Mouse (Mus musculus) right cerebral cortex, adult 18-20 months (tissue): ENCODE data around the gene Asb13.

Source experiments
- DNase-seq: peaks from one replicate; pipeline ENCODE4 v3.0.0; 2022; ENCODE audit warnings: mixed read lengths

The Asb13 gene

DNA sequence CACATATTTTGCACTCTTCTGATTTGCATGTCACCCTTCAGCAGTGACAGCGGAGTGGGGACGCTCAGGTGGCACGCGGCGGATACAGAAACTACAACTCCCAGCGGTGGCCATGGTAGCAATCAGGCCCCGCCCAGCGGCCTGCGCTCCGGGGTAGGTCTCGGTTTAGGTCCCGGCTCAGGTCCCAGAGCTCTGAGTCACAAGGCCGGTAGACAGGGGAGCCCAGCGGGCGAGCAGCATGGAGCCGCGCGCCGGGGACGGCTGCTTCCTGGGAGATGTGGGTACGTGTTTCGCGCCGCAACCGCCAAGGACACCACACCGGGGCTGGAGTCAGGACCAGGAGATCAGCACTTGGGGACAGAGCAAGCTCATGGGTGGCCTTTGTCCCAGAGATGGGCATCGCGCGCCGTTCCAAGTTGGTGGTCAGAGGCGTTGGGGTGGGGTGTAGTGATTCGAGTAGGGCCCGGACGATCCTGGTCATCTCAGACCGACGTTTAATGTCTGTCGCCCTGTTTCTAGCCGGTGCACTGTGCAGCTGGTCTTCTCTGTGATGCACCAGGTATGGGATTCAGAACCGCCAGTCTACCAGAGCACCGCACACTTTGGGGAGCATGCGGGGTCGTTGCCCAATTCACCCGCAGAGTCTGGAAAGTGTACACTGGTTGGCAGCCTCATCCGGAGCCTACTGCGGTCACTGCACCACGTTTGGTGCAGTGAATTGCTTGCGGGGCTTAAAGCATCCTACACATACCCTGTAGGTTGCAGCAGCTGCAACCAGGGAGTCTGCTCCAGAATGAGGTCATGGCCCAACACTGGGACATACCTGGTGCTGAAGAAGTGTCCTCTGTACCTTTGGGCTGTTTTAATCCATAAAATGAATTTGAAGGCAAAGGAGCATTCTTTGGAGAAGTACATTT, at the start of gene Asb13:
Gene Asb13, plus strand, starts transcription at position 138 of the 917 bp plus-strand sequence.
- peak; percentile 92 for DNase-seq

DNA sequence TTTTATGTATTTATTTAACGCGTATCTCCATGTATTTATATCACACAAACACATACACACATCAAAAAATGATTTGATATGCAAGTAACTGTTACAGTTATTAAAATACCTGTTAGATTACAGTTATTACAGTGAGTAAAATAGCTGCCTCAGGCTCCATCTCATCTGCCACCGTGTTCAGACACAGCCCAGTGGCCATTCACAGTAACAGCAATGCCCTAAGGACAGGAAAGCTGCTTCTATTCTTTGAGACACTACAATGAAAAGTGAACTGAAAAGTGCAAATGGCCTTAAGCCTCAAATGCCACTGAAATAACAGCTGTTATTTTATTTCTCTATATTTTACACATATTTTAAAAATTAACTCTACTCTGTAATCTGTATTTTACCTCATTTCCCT, 43.0 kb upstream of the Asb13 start:
- DNase-seq = no peak

DNA sequence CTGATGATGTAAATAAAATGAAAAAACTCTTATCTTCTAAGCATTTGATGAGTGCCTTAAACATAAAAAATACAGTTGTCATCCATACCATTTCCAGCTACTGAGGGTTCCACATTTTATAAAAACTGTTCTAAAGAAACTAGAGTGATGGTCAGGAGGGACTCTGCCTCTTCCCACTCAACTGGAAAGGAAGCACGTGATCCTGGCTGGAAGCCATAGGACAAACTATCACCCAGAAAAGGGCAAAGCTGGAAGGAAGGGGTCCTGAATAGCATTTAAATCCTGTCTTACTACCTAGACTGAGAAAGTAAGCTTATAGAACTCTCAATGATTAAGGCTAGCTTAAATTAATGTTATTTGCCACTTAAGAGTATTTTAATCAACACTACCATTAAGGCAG, 39.5 kb upstream of the Asb13 start:
- no peak for DNase-seq

DNA sequence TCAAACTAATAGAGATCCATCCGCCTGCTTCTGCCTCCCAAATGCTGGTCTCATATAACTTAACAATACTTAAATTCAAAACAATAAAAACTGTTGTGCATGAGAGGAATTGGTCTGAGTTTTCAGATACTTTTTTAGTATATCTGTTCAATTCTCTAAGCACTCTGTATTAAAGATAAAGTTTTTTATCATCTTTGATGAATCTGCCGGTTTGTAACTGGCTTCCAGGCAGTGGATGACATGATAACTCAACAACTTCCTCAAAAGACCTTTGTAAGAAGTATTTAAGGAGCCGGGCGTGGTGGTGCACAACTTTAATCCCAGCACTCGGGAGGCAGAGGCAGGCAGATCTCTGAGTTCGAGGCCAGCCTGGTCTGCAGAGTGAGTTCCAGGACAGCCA, 37.6 kb upstream of the Asb13 start:
- DNase-seq = no peak

DNA sequence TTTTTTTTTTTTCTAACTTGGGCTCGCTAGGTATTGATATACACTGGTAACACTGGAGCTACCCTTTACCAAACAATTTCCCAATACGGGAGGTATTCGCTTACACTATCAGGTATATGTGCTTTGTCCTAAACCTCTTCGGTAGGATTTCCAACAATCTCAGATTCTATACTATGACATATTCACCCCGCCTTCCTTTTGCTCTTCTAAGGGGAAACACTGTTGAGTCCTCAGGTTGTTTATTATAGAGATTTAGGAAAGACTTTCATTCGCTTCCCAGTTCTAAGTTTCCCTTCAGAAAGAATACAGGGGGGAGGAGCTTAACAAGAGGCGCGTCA, 24.1 kb upstream of the Asb13 start:
- no peak for DNase-seq

DNA sequence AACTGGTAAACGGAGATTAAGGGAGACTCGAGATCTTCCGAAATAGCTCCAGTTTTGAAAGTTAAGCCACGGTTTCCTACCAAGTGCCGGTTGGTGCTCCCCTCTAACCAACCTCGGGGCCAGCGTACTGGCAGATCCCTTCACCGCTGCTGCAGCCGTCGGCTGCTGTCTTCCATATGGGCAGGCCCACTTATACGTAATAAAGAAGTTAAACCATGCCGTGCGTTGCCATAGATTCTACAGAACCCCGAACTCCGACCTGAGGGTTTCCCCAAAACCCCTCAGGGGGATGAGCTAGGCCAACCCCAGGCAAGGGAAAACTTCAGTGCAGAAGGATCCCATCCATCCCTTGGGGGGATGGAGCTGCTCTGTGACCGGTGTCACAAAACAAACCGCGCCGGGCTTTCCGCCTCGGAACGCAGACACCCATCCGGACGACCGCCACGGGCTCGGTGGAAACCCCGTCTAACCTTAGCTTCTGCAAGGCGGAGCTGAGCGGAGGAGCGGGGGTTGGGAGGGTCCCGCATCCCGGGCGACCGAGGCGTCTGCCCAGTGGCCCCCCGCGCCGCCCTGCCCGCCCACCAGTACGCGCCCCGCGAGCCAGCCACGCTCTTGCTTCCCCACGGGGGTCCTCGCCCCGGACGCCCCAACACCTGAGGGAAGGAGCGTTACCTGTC, 23.6 kb upstream of the Asb13 start:
- DNase-seq = peak; percentile 8

DNA sequence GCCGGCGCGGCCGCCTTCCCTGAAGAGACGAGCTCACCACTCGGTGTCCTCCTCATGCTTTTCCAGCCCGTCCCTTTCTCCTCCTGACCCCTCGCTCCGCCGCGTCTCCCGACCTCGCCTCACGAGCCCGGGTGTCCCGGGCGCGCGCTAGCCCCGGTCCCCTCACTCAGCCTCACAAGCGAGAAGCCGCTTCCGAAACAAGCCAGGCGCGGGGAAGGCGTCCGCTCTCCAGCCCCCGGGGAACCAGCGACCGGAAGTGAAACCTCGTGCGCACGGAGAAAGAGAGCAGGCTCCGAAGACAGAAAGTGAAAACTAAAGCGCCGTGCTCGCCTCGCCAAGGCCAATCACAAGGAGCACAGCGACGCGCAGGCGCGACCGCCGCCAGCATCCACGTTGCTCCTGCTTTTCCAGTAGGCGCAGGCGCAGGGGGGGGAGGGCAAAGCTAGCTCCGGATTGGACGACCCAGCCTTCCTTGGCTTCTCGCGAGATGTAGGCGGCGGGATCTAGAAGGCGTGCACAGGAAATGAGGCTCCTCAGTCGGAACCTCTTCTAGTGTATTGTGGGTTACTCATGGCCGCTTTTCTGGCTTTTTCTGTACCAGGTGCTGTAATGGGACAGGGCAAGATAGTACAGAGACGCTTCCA, 22.9 kb upstream of the Asb13 start, which contains the start of gene Fam208b:
Gene Fam208b, minus strand, starts transcription at position 314 of the 644 bp plus-strand sequence.
- DNase-seq = peak; percentile 98

DNA sequence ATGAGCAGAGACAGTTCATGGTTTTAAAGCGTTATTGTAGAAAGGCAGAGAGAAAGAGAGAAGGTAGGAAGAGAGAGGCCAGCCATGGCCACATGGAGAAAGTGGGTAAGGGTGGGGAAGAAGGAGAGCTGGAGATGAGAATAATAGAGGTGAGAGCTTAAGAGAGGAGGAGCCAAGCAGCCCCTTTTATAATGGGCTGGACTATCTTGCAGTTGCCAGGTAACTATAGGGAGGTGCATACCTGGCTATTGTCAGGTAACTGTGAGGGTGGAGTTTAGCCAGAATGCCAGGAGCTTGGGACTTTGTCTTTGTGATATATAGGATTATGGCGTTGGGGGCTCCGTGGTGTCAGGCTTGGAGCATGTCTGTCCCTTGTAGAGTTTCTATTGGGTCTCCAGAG, 6.7 kb upstream of the Asb13 start:
- no peak for DNase-seq

DNA sequence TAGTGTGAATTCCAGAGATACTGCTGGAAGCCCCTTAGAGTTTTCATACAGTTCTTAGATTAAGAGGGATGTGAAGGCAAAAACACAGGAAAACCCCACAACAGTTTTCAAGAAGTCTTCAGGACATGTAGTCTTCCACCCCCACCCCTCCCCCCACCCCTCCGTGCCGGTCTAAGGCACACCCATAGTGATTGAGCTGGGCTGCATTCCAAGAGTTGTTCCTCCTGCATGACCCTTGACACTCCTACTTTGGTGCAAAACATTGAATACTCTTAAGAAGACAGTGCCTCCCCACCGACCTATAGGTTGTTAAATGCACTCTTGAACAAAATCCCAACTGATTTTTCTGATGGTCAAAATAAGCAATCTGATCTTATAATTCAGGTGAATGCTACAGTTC, 5.7 kb upstream of the Asb13 start:
- no peak for DNase-seq

DNA sequence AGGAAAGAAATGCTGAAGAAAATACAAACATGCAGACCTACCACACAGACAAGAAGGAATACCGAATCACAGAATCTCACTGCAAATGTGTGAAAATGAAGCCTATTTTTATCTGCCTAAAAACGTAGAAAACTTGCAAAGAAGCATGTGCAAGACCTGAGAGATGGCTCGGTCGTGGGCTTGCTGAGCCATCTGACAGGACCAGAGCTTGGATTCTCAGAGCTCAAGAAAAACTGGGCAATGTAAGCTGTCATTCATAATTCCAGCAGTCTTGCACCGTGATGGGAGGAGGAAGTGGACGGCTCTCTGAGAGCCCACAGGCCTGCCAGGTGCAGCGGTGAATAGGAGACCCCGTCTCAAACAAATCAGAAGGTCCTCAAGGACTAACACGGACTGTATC, 1.3 kb upstream of the Asb13 start:
- no peak for DNase-seq

DNA sequence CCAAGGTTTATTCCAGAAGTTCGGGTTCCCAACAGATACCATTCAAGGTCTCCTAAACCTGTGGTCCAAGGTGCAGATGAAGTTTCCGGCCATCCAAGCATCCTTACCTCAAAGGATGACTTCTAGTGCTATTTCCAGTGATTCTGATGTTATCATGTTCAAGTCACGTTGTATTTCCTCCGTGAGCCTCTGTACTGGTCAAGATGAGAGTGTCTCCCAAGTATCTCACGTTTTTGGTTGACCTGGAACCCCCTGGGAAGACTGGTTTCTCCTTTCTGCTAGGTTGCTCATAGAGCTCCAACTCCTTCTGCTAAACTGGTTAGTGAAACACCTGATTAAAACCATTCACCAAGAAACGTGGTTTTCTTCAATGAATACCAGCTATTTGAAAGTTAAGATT, 701 bp upstream of the Asb13 start:
- DNase-seq = no peak

DNA sequence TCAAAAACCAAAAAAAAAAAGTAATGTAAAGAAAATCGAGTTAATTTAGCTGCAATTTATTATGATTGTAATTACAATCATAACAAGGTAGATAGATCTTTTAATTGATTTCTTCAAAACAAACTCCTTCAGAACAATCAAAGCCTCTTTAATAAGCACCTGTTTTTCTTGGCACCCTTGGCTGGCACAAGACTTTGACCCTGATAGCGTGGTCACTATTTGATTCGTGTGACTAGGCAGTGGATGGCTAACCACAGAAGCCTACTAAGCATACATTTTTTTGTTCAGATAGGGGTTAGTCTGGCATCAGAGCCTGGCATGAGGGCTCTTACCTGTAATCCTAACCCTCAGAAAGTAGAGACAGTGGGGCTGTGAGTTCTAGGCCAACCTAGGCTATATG, 1.2 kb downstream of the Asb13 start:
- DNase-seq = no peak

DNA sequence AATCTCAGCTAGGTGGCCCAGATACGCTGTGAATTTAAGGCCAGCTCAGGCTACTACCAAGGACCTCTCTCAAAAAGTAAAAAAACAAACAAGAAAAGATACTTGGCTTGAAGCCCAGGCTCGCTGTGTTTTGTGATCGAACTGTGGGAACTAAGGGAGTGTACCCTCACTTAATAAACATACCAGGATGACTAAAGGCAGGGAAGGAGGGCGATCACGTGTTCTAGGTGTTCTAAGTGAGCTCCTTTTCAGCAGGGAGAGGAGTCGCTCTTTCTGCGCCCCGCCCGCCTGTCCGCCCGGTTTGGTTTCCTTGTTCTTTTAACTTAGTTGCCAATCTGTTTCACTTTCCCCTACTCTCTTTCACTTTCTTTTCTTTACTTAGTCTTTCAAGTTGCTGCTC, 3.0 kb downstream of the Asb13 start:
- DNase-seq = no peak

DNA sequence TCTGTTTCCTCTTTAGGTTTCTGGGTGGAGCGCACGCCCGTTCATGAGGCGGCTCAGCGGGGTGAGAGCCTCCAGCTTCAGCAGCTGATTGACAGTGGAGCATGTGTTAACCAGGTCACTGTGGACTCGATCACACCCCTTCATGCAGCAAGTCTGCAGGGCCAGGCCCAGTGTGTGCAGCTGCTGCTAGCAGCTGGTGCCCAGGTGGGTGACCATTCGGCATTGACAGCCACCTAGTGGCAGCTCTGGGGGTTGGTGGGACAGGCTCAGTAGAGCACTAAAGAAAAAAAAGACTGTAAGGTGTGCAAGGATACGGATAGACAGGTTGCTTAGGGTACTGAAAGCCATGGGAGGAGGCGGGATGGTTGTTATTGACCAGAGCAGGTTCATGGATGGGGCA, 8.2 kb downstream of the Asb13 start:
- no peak for DNase-seq

DNA sequence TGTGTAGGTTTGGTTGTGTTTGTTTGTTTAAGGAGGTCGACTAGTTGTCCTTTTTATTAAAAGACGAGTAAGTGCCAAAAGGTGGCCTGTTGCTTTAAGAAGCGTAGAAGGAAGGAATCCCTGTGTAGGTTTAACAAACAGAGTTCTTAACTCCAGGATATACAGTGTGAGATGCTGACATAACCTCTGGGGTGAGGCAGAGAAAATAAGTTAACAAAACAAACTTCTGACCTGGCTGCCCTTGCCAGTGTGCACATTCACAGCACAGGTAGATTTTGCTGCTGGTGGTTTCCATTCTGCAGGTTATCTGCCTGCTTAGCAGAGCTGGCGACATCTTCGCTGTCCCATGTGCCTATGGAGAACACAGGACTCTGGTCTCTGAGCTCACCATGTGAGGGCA, 8.7 kb downstream of the Asb13 start:
- DNase-seq = no peak

DNA sequence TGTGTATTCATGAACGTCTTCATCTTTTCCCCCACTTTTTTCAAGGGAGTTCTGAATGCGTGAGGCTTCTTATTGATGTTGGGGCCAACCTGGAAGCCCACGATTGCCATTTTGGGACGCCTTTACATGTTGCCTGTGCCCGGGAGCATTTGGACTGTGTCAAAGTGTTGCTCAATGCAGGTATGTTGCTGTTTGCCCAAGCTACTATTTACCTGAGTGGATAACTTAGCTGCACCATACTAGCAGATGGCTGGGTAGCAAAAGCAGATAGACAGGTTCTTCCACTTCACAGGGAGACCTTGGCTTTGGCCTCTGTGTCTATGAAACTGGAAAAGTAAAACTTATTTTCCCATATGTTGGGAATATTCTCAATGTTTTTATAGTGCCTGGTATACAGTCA, 11.0 kb downstream of the Asb13 start:
- no peak for DNase-seq

DNA sequence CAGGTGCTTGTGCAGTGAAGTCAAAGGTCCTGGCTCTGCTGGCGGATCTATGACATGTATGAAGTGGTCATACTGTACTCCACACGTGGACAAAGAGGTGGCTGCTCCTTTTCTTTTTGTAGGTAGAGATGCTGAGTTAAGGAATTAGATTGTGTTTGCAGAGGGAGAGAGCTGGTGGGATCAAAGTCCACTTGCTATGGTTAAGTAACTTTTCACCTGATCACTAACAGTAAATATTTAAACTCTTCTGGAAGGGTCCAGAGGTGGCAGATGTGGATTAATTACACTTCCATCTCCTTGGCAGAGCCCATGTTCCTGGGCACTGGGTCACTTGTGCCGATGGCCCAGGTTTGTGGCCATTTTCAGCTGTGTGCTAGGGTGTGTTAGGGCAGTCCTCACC, 12.1 kb downstream of the Asb13 start:
- no peak for DNase-seq

DNA sequence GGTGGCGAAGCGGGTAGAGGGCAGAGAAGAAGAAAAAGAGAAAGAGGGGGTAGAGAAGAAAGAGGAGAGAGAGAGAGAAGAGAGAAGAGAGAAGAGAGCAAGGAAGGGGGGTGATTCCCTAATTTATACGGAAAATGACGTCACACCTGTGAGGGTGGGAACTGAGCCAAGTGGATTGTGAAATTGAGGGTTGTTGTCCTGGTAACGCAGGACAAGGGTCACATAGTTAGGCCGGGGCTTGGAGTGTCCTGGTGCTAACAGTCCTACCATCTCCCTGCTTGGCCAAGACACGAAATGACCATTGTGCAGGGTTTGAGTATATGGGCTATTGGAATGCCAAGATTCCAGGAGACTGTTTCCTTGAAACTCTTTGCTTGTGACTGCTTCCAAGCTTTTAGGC, 12.7 kb downstream of the Asb13 start:
- no peak for DNase-seq

DNA sequence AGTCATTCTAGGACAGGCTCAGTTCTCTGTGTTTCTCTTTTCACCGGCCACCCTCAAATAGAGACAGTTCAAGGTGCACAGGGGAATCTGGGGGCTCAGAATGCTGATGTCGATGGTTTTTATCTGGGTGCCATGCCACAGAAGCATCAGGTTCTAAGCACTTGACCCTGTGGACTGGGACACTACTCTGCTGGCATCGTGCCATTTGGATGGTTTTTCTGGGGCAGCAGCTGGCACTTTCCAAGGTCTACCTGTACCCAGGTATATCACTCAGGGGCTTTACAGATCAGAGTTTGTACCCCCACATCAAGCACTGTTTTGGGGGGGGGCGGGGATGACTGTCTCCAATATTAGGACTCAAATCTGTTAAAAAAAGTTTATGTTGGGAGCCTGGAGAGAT, 16.7 kb downstream of the Asb13 start:
- no peak for DNase-seq

DNA sequence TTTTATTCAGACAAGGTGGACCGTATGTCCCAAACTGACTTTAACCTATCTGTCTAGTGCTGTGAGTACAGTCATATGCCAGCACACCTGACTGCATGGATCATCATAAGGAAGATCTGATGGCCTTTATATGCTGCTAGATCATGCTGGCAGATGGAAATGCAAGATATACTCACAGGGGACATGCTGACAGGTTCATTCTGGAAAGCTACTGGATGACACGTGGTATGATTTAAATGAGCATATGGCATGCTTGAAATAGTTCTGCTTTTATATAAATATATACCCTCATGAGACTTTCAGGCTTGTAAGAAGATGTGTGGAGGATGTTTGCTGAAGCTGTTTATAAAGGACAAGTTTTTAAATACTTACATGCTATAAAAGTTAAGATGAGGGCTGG, 20.6 kb downstream of the Asb13 start:
- peak; percentile 57 for DNase-seq

DNA sequence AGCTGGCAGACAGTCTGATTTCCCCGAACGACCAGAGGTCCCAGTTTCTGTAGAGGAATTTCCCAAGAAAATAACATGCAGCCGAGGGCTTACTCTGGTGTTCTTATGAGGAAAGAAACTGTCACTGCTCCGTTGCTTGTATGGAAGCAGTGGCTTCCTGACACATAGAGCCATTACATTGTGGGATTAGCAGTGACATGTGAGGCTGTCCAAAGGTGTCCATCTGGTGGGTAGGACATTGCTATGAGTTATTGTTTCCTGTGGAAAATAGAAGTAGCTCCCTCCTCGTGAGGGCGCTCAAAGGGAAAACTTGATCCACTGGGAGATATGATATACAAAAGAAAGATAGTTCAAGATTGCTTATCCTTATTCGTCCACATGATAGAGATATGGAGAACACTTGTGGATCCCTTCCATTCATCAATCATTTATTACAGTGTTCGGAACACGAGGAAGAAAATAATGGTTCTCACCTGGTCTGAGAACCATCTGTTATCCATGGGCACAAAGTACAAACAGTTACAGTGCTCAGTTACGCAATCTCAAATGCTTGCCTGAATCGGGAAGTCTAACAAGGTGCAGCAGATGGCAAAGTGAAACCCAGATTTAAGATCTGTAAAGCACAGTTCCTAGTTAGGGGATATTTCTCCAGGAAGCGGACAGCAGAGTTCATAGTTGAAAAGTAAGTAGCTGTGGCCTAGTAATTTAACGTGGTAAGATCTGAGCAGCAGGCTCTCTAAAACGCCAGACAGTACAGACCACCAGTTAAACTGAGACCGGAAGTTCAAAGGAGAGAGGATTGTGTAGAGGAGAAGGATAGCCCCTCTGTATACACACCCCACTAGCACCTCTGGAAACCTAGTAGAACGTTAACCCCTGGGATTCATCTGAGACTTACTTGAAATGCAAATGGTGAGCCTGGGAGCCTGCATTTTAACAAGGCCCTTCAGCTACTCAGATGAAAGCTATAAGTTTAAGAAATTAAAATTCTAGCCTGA, 25.6 kb downstream of the Asb13 start:
- DNase-seq = no peak

DNA sequence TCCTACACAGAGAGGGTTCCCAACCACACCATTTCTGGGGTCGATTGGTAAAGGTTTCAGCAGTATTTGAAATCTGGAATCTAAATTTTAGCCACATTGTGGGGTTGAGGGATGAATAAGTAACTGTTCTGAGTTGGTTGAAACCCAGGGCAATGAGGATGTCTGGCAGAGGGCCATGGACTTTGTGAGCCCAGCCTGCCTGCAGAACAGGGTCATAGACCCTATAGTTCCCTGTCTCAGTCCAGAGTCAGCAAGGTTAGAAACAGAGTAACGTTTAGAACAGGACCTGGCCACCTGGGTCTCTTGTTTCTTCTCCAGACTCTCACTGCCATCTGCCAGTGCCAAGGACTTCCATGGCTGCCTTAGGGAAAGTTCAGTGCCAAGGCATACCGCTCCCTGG, 30.4 kb downstream of the Asb13 start:
- no peak for DNase-seq

DNA sequence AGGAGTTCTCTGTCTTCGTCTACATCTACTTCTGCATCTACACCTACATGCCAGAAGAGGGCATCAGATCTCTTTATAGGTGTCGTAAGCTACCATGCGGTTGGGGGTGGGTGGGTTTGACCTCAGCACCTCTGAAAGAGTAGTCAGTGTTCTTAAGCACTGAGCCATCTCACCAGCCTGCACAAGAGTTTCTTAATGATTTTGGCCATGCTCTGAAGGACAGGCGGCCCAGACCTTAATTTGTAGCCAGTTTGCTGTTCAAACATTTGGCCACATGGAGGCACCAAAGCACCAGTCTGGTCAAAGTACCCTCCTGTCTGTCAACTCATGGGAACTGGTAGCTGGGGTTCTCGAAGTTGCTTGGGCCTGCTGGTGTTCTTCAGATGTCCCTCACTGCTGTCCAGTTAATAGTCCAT, 31.5 kb downstream of the Asb13 start:
- peak; percentile 49 for DNase-seq
